Mouse (Mus musculus) ES-E14 (cell line): ENCODE measurements around the gene Lrmda. TPM values are rescaled to one million over a fixed set of nuclear protein-coding genes. Genes with fewer than 3 reads are reported as not detected.

Experiments
- DNase-seq: peaks from one replicate; pipeline ENCODE4 v3.0.0-alpha.2; 2013; ENCODE audit warnings: low read depth, low spot score
- H3K27ac ChIP-seq: 2 replicates; pipeline ENCODE4 v1.5.1; 2012; ENCODE audit warnings: low read depth, mild to moderate bottlenecking, low read length, moderate library complexity, mixed read lengths; ENCODE audit not compliant: poor library complexity, insufficient read depth, severe bottlenecking
- H3K36me3 ChIP-seq: 2 replicates; pipeline ENCODE4 v1.6.1; 2012; ENCODE audit warnings: mild to moderate bottlenecking, low read length, moderate library complexity, mixed read lengths; ENCODE audit not compliant: control insufficient read depth, poor library complexity, insufficient read depth, severe bottlenecking
- H3K4me1 ChIP-seq, 2 experiments: fragments of 150-350 bp in 1 of 2; sonication (generic) in 1 of 2; 2 replicates each; pipeline ENCODE4 v1.6.1; 2012; ENCODE audit warnings: low read length in 2 of 2, mild to moderate bottlenecking in 1 of 2, mixed read lengths in 1 of 2; ENCODE audit not compliant: control insufficient read depth in 2 of 2, insufficient read depth in 2 of 2, poor library complexity in 1 of 2
- H3K4me3 ChIP-seq, 2 experiments: fragments of 150-350 bp in 1 of 2; sonication (generic) in 1 of 2; 2 replicates each; pipeline ENCODE4 v1.5.1; 2012; ENCODE audit warnings: low read length in 2 of 2, low read depth in 1 of 2, mild to moderate bottlenecking in 1 of 2, mixed read lengths in 1 of 2; ENCODE audit not compliant: insufficient read depth in 1 of 2, poor library complexity in 1 of 2, severe bottlenecking in 1 of 2
- H3K9ac ChIP-seq: 2 replicates; pipeline ENCODE4 v1.6.1; 2012; ENCODE audit warnings: low read depth, mild to moderate bottlenecking, low read length, mixed read lengths; ENCODE audit not compliant: poor library complexity, insufficient read depth, severe bottlenecking
- H3K9me3 ChIP-seq: fragments of 150-350 bp; sonication (generic); 2 replicates; pipeline ENCODE4 v1.6.1; 2012; ENCODE audit warnings: low read depth, mild to moderate bottlenecking, low read length; ENCODE audit not compliant: control insufficient read depth, insufficient read depth
- CHD2 ChIP-seq: IDR thresholded peaks from 2 replicates; pipeline ENCODE4 v1.6.1; 2014; ENCODE audit warnings: mild to moderate bottlenecking, low read depth, low read length, inconsistent platforms
- HCFC1 ChIP-seq: IDR thresholded peaks from 2 replicates; pipeline ENCODE4 v1.6.1; 2012; ENCODE audit warnings: low read length, inconsistent platforms, borderline replicate concordance; ENCODE audit not compliant: insufficient read depth
- MAFK ChIP-seq: IDR thresholded peaks from 2 replicates; pipeline ENCODE4 v1.6.1; 2014; ENCODE audit warnings: mild to moderate bottlenecking, low read depth, low read length, inconsistent platforms; ENCODE audit not compliant: insufficient read depth
- ZC3H11A ChIP-seq: IDR thresholded peaks from 2 replicates; pipeline ENCODE4 v1.6.1; 2012; ENCODE audit warnings: low read depth, mild to moderate bottlenecking, inconsistent platforms, low read length, borderline replicate concordance
- ZNF384 ChIP-seq: IDR thresholded peaks from 2 replicates; pipeline ENCODE4 v1.6.1; 2012; ENCODE audit warnings: low read depth, low read length, inconsistent platforms
- in situ Hi-C, 2 experiments: fragments of 600-800 bp; cut with MboI; formaldehyde crosslinking; loops; one replicate each; pipeline ENCODE4 v1.15.1; 2025; ENCODE audit warnings: low sequenced_read_pairs in 2 of 2, inconsistent platforms in 1 of 2; ENCODE audit not compliant: unreplicated experiment in 2 of 2
- total RNA-seq: library from RNA; depleted of rRNA; stranded (reverse); fragments of 300-350 nt; gene quantifications from 2 replicates; pipeline ENCODE4 v1.2.3, GENCODE M21; 2012

Gene Lrmda
- total RNA-seq, 1 experiment = 0.22 TPM

DNA sequence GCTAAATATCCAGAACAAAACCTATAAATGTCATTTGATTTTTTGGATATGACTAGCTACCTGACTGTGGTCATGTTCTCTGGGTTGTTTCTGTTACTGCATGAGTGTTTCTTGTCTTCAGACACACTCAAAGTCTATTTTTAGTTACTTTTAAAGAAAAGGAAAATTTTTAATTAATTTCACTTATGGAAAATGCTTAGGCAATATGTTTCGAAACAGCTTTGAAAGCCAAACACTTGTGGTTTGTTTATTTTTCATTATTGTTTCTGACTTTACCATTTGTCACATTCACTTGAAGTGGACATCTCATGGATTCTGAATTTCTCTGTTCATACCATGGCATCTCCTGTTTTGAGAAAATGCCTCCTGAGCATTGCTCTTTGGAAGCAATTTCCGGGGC is 582.8 kb downstream of the Lrmda start:
- no peak for DNase-seq
- H3K9me3 ChIP-seq = no peaks in the 10 kb centered on the region
- TF ChIP-seq ZC3H11A (no peak), MAFK (no peak), ZNF384 (no peak), HCFC1 (no peak), CHD2 (no peak)
- no peak overlapping the region for H3K4me3 ChIP-seq
- no peaks in the 10 kb centered on the region for H3K36me3 ChIP-seq
- no peak overlapping the region for H3K27ac ChIP-seq
- in situ Hi-C loops = no loop called here
- no peak overlapping the region for H3K9ac ChIP-seq
- H3K4me1 ChIP-seq = no peaks in the 10 kb centered on the region

DNA sequence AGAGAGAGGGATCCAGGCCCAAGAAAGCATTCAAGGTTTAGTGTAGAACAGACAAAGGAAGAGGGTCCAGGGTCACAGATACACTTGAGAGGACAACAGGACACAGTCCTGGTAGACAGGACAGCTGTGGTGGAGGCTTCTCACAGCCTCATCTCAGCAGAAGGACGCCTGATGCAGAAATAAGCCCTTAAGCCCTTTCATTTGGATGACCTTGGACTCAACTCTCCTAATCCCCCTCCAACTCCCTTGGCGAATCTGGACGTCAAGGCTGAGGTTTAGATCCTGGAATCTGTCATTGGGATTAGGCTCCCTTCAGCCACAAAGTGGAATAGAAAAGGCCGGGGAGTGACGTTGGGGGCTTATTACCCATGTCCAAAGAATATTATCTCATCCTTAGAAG is 589.1 kb downstream of the Lrmda start:
- Histone ChIP-seq H3K9ac (no peak overlapping the region), H3K36me3 (no peaks in the 10 kb centered on the region), H3K27ac (no peak overlapping the region), H3K4me3 (no peak overlapping the region), H3K4me1 (no peaks in the 10 kb centered on the region), H3K9me3 (no peaks in the 10 kb centered on the region)
- TF ChIP-seq ZC3H11A (no peak), ZNF384 (no peak), MAFK (no peak), CHD2 (no peak), HCFC1 (no peak)
- no peak for DNase-seq
- in situ Hi-C loops = no loop called here

DNA sequence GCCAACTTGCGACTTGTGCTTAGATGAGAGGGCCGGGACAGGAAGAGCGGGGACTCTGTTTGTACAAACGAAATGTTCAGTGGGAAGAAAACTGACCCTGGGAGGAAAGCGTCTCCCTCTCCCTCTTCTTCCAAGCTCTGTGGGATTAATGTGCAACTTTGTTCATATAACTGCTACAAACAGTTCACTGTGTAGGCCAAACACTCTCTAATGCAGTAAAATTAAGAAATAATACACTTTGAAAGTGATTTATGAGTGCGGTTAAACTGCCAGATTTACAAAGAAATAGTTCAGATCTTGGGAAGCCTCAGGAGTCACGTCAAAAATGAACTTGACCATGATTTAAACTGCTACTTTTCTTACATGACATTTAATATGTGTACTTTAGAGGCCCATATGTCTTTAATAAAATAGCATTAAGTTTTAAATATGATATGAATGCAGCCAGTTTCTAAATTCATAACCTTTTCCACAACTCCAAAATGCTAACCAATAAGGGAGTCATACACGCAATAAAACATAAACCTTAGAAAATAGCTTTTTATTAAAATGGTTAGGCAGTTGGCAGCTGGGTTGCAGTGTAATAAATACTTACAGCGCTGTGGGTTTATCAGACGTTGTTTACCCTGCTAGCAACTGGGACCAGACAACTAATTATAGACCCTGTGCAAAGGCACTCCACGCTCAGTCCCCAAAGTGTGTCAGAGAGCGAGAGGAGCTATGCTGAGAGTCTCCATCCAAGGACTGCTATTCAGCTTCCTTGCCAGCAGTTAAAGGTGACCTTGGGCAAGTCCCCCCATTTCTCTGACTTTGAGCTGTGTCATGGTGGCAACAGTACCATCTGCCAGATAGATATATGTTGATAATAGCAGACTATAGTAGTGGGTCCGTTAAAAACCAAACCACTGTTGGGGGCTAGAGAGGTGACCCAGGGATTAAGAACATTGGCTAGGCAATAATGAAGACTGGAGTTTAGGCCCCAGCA is 590.0 kb downstream of the Lrmda start:
- DNase-seq = no peak
- no peak overlapping the region for H3K27ac ChIP-seq
- in situ Hi-C loops = no loop called here
- H3K9ac ChIP-seq = no peak overlapping the region
- H3K9me3 ChIP-seq = no peaks in the 10 kb centered on the region
- no peak overlapping the region for H3K4me3 ChIP-seq
- no peaks in the 10 kb centered on the region for H3K4me1 ChIP-seq
- H3K36me3 ChIP-seq = no peaks in the 10 kb centered on the region
- TF ChIP-seq ZC3H11A = no peak
- TF ChIP-seq CHD2 = no peak
- TF ChIP-seq HCFC1 = no peak
- TF ChIP-seq MAFK = no peak

DNA sequence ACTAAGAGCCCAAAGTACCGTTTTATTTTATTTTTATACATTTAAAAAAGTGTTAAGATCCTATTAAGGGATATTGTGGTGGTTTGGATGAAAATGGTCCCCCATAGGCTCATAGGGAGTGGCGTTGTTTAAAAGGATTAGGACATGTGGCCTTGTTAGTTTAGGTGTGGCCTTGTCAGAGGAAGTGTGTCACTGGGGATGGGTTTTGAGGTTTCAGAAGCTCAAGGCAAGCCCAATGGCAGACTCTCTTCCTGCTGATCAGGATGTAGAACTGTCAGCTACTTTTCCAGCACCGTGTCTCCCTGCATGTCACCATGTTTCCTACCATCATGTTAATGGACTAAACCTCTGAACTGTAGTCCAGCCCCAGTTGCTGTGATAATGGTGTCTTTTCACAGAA is 591.5 kb downstream of the Lrmda start:
- Histone ChIP-seq H3K36me3 (no peaks in the 10 kb centered on the region), H3K4me1 (no peaks in the 10 kb centered on the region), H3K9me3 (no peaks in the 10 kb centered on the region), H3K4me3 (no peak overlapping the region), H3K27ac (no peak overlapping the region), H3K9ac (no peak overlapping the region)
- no peak for TF ChIP-seq HCFC1
- no peak for TF ChIP-seq MAFK
- TF ChIP-seq CHD2 = no peak
- no peak for TF ChIP-seq ZNF384
- no peak for TF ChIP-seq ZC3H11A
- in situ Hi-C loops = no loop called here
- no peak for DNase-seq
